In the genomic region with DNA sequence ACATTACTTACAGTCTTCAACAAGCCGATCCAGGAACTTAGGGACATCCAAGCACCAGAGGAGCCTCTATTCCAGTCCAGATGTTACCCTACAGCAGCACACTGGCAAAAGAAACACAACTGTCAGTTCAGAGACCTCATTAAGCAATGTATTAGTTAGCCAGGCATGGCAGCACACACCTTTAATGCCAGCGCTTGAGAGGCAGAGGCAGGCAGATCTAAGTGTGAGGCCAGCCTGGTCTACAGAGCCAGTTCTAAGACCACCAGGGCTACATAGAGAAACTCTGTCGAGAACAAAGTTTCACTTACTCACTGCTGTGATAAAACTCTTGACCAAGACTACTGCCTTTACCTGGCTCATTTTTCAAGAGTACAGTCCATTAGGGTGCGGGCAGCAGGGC, we compare ENCODE assay signal across 8 mouse cellular contexts. TPM values are rescaled to one million over a fixed set of nuclear protein-coding genes. Genes with fewer than 3 reads are reported as not detected.
DNase-seq lines count a peak whose midpoint lies in the region; ATAC-seq and TF ChIP-seq lines count a peak whose summit lies in the region.

A gene (minus strand): TSS at position 101 of the 400 bp plus-strand sequence.

- no peak for TF ChIP-seq CTCF in embryonic fibroblast, embryonic 13.5 days (IDR thresholded peaks at IDR 0.05; ENCODE audit: borderline replicate concordance, insufficient read depth, low read length)

- ATAC-seq in kidney, embryonic 15.5 days (replicated peaks; ENCODE audit: low FRiP score): no peak
- no peak for ATAC-seq in limb, embryonic 14.5 days (ENCODE audit: low FRiP score, low read depth)

- H3K9ac ChIP-seq in kidney, embryonic 15.5 days: no peak within 1 kb of the TSS
- no peak within 1 kb of the TSS for H3K9ac ChIP-seq in limb, embryonic 14.5 days (ENCODE audit: low read depth, low read length, severe bottlenecking)

- 93% methylated on average over 4 of the region's 4 CpGs for WGBS in kidney, embryonic 15.5 days
- WGBS in limb, embryonic 14.5 days: 94% methylated on average over 4 of the region's 4 CpGs

- H3K4me3 ChIP-seq in kidney, embryonic 15.5 days (replicated peaks): no peak within 1 kb of the TSS
- H3K4me3 ChIP-seq in embryonic fibroblast, embryonic 13.5 days (ENCODE audit: insufficient read depth, low read length): no peak within 1 kb of the TSS
- no peak within 1 kb of the TSS for H3K4me3 ChIP-seq in limb, embryonic 14.5 days (replicated peaks; ENCODE audit: low read length)

- H3K27me3 ChIP-seq in kidney, embryonic 15.5 days: no peaks in the 10 kb centered on the region
- H3K27me3 ChIP-seq in limb, embryonic 14.5 days (ENCODE audit: control insufficient read depth, insufficient read depth, low read length): no peaks in the 10 kb centered on the region

- no peak for TF ChIP-seq POLR2A in embryonic fibroblast, embryonic 13.5 days (IDR thresholded peaks at IDR 0.05; ENCODE audit: low read depth, low read length)
- TF ChIP-seq POLR2A in limb, embryonic 14.5 days (IDR thresholded peaks at IDR 0.05; ENCODE audit: borderline replicate concordance, extremely low read depth, insufficient read depth, insufficient read length): no peak

- no peak for DNase-seq in kidney, adult 11 months
- no peak for DNase-seq in heart, postnatal 14 days
- DNase-seq in limb, embryonic 14.5 days (ENCODE audit: low spot score): no peak
- DNase-seq in urinary bladder, adult 18-20 months (ENCODE audit: low spot score in 2 of 2): no peak
- DNase-seq in natural killer cell, adult 2 months (ENCODE audit: low spot score in 2 of 2): no peak
- DNase-seq in ovary, postnatal 36 days (ENCODE audit: low spot score): no peak

- no peak within 1 kb of the TSS for H3K4me2 ChIP-seq in kidney, embryonic 15.5 days
- no peak within 1 kb of the TSS for H3K4me2 ChIP-seq in limb, embryonic 14.5 days (replicated peaks; ENCODE audit: low read depth, low read length, severe bottlenecking)

- H3K4me1 ChIP-seq in kidney, embryonic 15.5 days: no peaks in the 10 kb centered on the region
- H3K4me1 ChIP-seq in embryonic fibroblast, embryonic 13.5 days (ENCODE audit: control insufficient read depth, insufficient read depth, low read length): no peaks in the 10 kb centered on the region
- no peaks in the 10 kb centered on the region for H3K4me1 ChIP-seq in limb, embryonic 14.5 days (ENCODE audit: control insufficient read depth, insufficient read depth, low read length)

- H3K36me3 ChIP-seq in kidney, embryonic 15.5 days: 0 out of 2 replicates have a peak, but pooled peaks cover 4% of the 10 kb centered on the region
- H3K36me3 ChIP-seq in limb, embryonic 14.5 days (ENCODE audit: control insufficient read depth, insufficient read depth, low read length): no peaks in the 10 kb centered on the region

- H3K9me3 ChIP-seq in kidney, embryonic 15.5 days (replicated peaks): no peaks in the 10 kb centered on the region; the same call in 1 of the 2 replicates
- no peaks in the 10 kb centered on the region for H3K9me3 ChIP-seq in limb, embryonic 14.5 days (ENCODE audit: control insufficient read depth, low read length)

- intact Hi-C loops in heart, postnatal 14 days (cut with DNase I): no loop called here

- H3K27ac ChIP-seq in kidney, embryonic 15.5 days: no peak within 1 kb of the TSS
- H3K27ac ChIP-seq in embryonic fibroblast, embryonic 13.5 days (ENCODE audit: insufficient read depth, low read length): no peak within 1 kb of the TSS
- H3K27ac ChIP-seq in limb, embryonic 14.5 days (replicated peaks; ENCODE audit: low read depth, low read length): no peak within 1 kb of the TSS

RNA-seq across cellular contexts. Expression of the gene that starts here (rescaled TPM):
- 20.8 and 21.1 TPM in 2 replicates for polyA plus RNA-seq in kidney, embryonic 15.5 days (2015; fragmentation: Nextera tagmentation; extraction: Ambion mirVana)
- polyA plus RNA-seq in embryonic fibroblast, embryonic 13.5 days (2011; ENCODE audit: insufficient read length, low read depth, missing spikeins): 28.7 and 33.4 TPM in 2 replicates
- total RNA-seq in heart, postnatal 14 days (2021): 10 to 100 TPM; 77.2 to 87.0 TPM
- 17.5 and 20.6 TPM in 2 replicates for polyA plus RNA-seq in limb, embryonic 14.5 days (2012; rRNA removed)
- polyA plus RNA-seq in limb, embryonic 14.5 days (2014; fragmentation: Nextera tagmentation; extraction: Ambion mirVana): 38.4 and 39.2 TPM in 2 replicates
